Mouse (Mus musculus): ENCODE measurements at regions not wholly inside any gene's neighbourhood (a gene's known extent, or its start where the extent isn't known, plus 50 kb on each side); places are given as distances from the start of the nearest gene placed in this dataset.

DNA sequence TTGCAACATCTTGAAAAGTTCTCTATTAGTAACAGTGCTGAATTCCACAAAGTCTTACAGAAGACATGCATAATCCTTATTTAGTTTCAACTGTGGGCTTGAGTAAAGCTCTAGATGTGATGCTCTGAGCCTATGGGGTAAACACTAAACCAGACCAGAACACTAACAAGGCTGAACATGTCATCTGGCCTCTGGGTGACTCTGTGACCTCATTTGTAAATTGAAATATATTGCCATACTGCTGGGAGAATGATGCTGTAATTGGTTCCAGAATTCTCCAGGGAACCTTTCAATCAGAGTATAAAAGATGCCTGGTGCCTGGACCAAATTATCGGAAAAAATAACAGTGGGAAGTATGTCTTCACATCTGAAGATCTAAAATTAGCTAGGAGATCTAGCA lies 309.9 kb upstream of the Megf9 start:
- no peak for ATAC-seq (ENCODE audit: low FRiP score, low TSS enrichment)
- H3K9ac ChIP-seq (ENCODE audit: low read depth, low read length), result no peak overlapping the region
- no peak overlapping the region for H3K4me2 ChIP-seq (replicated peaks; ENCODE audit: low read depth, low read length)
- H3K27ac ChIP-seq (ENCODE audit: low read depth, low read length), result no peak overlapping the region
- no peaks in the 10 kb centered on the region for H3K9me3 ChIP-seq (ENCODE audit: control insufficient read depth, low read length)
- no peaks in the 10 kb centered on the region for H3K36me3 ChIP-seq (ENCODE audit: control insufficient read depth, insufficient read depth, low read length)
- H3K4me3 ChIP-seq (ENCODE audit: low read length), result no peak overlapping the region
- H3K4me1 ChIP-seq (ENCODE audit: control insufficient read depth, insufficient read depth, low read length), result no peaks in the 10 kb centered on the region
- H3K27me3 ChIP-seq (ENCODE audit: control insufficient read depth, insufficient read depth, low read length), result no peaks in the 10 kb centered on the region
- 59% methylated on average over 1 of the region's 1 CpGs for WGBS

GRCm38 (mm10) chr4:70810956-70811316 lies 276.1 kb upstream of the Megf9 start:
- WGBS, result 77% methylated on average over 2 of the region's 2 CpGs
- Histone ChIP-seq H3K4me3 (ENCODE audit: low read length) (no peak overlapping the region), H3K4me2 (replicated peaks; ENCODE audit: low read depth, low read length) (no peak overlapping the region), H3K4me1 (ENCODE audit: control insufficient read depth, insufficient read depth, low read length) (no peaks in the 10 kb centered on the region), H3K27ac (ENCODE audit: low read depth, low read length) (no peak overlapping the region), H3K9me3 (ENCODE audit: control insufficient read depth, low read length) (no peaks in the 10 kb centered on the region), H3K27me3 (ENCODE audit: control insufficient read depth, insufficient read depth, low read length) (no peaks in the 10 kb centered on the region), H3K36me3 (ENCODE audit: control insufficient read depth, insufficient read depth, low read length) (no peaks in the 10 kb centered on the region), H3K9ac (ENCODE audit: low read depth, low read length) (no peak overlapping the region)
- ATAC-seq (ENCODE audit: low FRiP score, low TSS enrichment), result no peak

GRCm38 (mm10) chr4:70810311-70810955 lies 275.6 kb upstream of the Megf9 start:
- Histone ChIP-seq H3K4me1 (ENCODE audit: control insufficient read depth, insufficient read depth, low read length) (no peaks in the 10 kb centered on the region), H3K9me3 (ENCODE audit: control insufficient read depth, low read length) (no peaks in the 10 kb centered on the region), H3K36me3 (ENCODE audit: control insufficient read depth, insufficient read depth, low read length) (no peaks in the 10 kb centered on the region), H3K4me3 (ENCODE audit: low read length) (no peak overlapping the region), H3K4me2 (replicated peaks; ENCODE audit: low read depth, low read length) (no peak overlapping the region), H3K27me3 (ENCODE audit: control insufficient read depth, insufficient read depth, low read length) (no peaks in the 10 kb centered on the region), H3K9ac (ENCODE audit: low read depth, low read length) (no peak overlapping the region), H3K27ac (ENCODE audit: low read depth, low read length) (no peak overlapping the region)
- no peak for ATAC-seq (ENCODE audit: low FRiP score, low TSS enrichment)

DNA sequence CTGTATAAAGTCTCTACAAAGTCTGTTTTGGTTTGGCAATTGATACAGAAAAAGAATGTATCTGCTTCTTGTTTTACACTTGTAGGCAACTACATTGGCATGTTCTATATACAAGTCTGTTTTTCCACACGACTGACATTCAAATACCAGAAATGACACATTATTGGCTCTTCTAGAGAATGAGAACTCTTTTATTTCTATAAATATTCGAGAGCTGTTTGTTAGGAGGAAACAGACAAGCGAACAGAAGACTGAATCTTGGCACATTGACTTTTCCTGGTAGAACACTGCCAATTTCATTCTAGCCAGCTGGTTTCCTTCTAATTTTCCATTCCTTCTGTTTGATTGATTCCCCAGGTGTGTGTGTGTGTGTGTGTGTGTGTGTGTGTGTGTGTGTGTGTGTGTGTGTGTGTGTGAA lies 270.1 kb upstream of the Megf9 start:
- ATAC-seq (ENCODE audit: low FRiP score, low TSS enrichment), result no peak
- H3K27ac ChIP-seq (ENCODE audit: low read depth, low read length), result no peak overlapping the region
- H3K9ac ChIP-seq (ENCODE audit: low read depth, low read length), result no peak overlapping the region
- no peaks in the 10 kb centered on the region for H3K4me1 ChIP-seq (ENCODE audit: control insufficient read depth, insufficient read depth, low read length)
- H3K27me3 ChIP-seq (ENCODE audit: control insufficient read depth, insufficient read depth, low read length), result no peaks in the 10 kb centered on the region
- H3K9me3 ChIP-seq (ENCODE audit: control insufficient read depth, low read length), result no peaks in the 10 kb centered on the region
- 84% methylated on average over 3 of the region's 3 CpGs for WGBS
- H3K36me3 ChIP-seq (ENCODE audit: control insufficient read depth, insufficient read depth, low read length), result no peaks in the 10 kb centered on the region
- H3K4me3 ChIP-seq (ENCODE audit: low read length), result no peak overlapping the region
- no peak overlapping the region for H3K4me2 ChIP-seq (replicated peaks; ENCODE audit: low read depth, low read length)

DNA sequence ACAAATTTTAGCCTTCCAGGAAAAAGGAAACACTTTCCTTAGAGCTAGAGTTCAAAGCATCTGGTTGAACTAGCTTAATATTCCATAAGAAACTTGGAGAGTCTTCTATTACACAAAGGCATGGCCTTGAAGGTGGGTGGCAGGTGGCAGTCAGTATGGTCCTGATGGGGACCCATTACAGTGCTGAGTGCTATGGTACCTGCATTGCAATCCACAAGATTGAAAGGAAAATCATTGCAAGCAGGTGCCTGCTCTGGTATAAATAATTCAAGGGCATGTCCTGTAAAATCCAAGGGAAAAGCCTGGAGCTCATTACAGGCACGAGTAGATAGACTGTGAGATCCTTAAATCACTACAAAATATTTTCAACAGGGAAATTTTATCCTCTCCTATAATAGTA lies 263.7 kb upstream of the Megf9 start:
- no peaks in the 10 kb centered on the region for H3K4me1 ChIP-seq (ENCODE audit: control insufficient read depth, insufficient read depth, low read length)
- no peaks in the 10 kb centered on the region for H3K27me3 ChIP-seq (ENCODE audit: control insufficient read depth, insufficient read depth, low read length)
- no peak overlapping the region for H3K9ac ChIP-seq (ENCODE audit: low read depth, low read length)
- H3K9me3 ChIP-seq (ENCODE audit: control insufficient read depth, low read length), result no peaks in the 10 kb centered on the region
- 29% methylated on average over 1 of the region's 1 CpGs for WGBS
- no peak overlapping the region for H3K4me3 ChIP-seq (ENCODE audit: low read length)
- no peak for ATAC-seq (ENCODE audit: low FRiP score, low TSS enrichment)
- H3K4me2 ChIP-seq (replicated peaks; ENCODE audit: low read depth, low read length), result no peak overlapping the region
- H3K27ac ChIP-seq (ENCODE audit: low read depth, low read length), result no peak overlapping the region
- no peaks in the 10 kb centered on the region for H3K36me3 ChIP-seq (ENCODE audit: control insufficient read depth, insufficient read depth, low read length)

- Histone ChIP-seq H3K9me3 (ENCODE audit: control insufficient read depth, low read length) (no peaks in the 10 kb centered on the region), H3K4me1 (ENCODE audit: control insufficient read depth, insufficient read depth, low read length) (no peaks in the 10 kb centered on the region), H3K4me2 (replicated peaks; ENCODE audit: low read depth, low read length) (no peak overlapping the region), H3K4me3 (ENCODE audit: low read length) (no peak overlapping the region), H3K9ac (ENCODE audit: low read depth, low read length) (no peak overlapping the region), H3K27me3 (ENCODE audit: control insufficient read depth, insufficient read depth, low read length) (no peaks in the 10 kb centered on the region), H3K27ac (ENCODE audit: low read depth, low read length) (no peak overlapping the region), H3K36me3 (ENCODE audit: control insufficient read depth, insufficient read depth, low read length) (no peaks in the 10 kb centered on the region)
- 57% methylated on average over 3 of the region's 3 CpGs for WGBS
- ATAC-seq (ENCODE audit: low FRiP score, low TSS enrichment), result no peak
Observed at GRCm38 (mm10) chr4:70797935-70798334, 263.1 kb upstream of the Megf9 start.

GRCm38 (mm10) chr4:70783487-70783886 lies 248.7 kb upstream of the Megf9 start:
- no peak overlapping the region for H3K9ac ChIP-seq (ENCODE audit: low read depth, low read length)
- H3K9me3 ChIP-seq (ENCODE audit: control insufficient read depth, low read length), result no peaks in the 10 kb centered on the region
- no peak for ATAC-seq (ENCODE audit: low FRiP score, low TSS enrichment)
- H3K4me3 ChIP-seq (ENCODE audit: low read length), result no peak overlapping the region
- no peaks in the 10 kb centered on the region for H3K4me1 ChIP-seq (ENCODE audit: control insufficient read depth, insufficient read depth, low read length)
- WGBS, result 49% methylated on average over 2 of the region's 2 CpGs
- H3K36me3 ChIP-seq (ENCODE audit: control insufficient read depth, insufficient read depth, low read length), result no peaks in the 10 kb centered on the region
- H3K27me3 ChIP-seq (ENCODE audit: control insufficient read depth, insufficient read depth, low read length), result no peaks in the 10 kb centered on the region
- H3K27ac ChIP-seq (ENCODE audit: low read depth, low read length), result no peak overlapping the region
- no peak overlapping the region for H3K4me2 ChIP-seq (replicated peaks; ENCODE audit: low read depth, low read length)

DNA sequence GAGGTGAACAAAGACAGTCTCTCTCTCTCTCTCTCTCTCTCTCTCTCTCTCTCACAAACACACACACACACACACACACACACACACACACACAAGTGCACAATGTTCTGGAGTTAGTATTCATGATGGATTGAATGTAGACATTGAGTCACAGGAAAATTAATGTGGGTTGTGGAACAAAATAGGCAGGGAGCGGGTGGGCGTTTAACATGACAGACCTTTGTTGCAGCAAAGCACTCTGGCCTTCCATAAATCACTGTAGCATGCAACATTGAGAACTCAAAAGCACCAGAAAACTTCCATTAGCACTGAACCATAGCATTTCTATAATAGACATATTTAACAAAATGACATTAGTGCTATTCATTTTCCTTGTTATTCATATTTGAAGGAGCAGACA lies 246.8 kb upstream of the Megf9 start:
- no peak overlapping the region for H3K4me2 ChIP-seq (replicated peaks; ENCODE audit: low read depth, low read length)
- H3K27me3 ChIP-seq (ENCODE audit: control insufficient read depth, insufficient read depth, low read length), result no peaks in the 10 kb centered on the region
- no peak for ATAC-seq (ENCODE audit: low FRiP score, low TSS enrichment)
- H3K9ac ChIP-seq (ENCODE audit: low read depth, low read length), result no peak overlapping the region
- H3K9me3 ChIP-seq (ENCODE audit: control insufficient read depth, low read length), result no peaks in the 10 kb centered on the region
- H3K4me1 ChIP-seq (ENCODE audit: control insufficient read depth, insufficient read depth, low read length), result no peaks in the 10 kb centered on the region
- H3K27ac ChIP-seq (ENCODE audit: low read depth, low read length), result no peak overlapping the region
- WGBS, result 23% methylated on average over 2 of the region's 2 CpGs
- H3K4me3 ChIP-seq (ENCODE audit: low read length), result no peak overlapping the region
- no peaks in the 10 kb centered on the region for H3K36me3 ChIP-seq (ENCODE audit: control insufficient read depth, insufficient read depth, low read length)

GRCm38 (mm10) chr4:70776273-70776672 lies 241.5 kb upstream of the Megf9 start:
- H3K27ac ChIP-seq (ENCODE audit: low read depth, low read length), result no peak overlapping the region
- no peak overlapping the region for H3K4me3 ChIP-seq (ENCODE audit: low read length)
- no peak overlapping the region for H3K4me2 ChIP-seq (replicated peaks; ENCODE audit: low read depth, low read length)
- no peaks in the 10 kb centered on the region for H3K4me1 ChIP-seq (ENCODE audit: control insufficient read depth, insufficient read depth, low read length)
- WGBS, result 49% methylated on average over 1 of the region's 1 CpGs
- ATAC-seq (ENCODE audit: low FRiP score, low TSS enrichment), result no peak
- H3K9ac ChIP-seq (ENCODE audit: low read depth, low read length), result no peak overlapping the region
- no peaks in the 10 kb centered on the region for H3K36me3 ChIP-seq (ENCODE audit: control insufficient read depth, insufficient read depth, low read length)
- H3K27me3 ChIP-seq (ENCODE audit: control insufficient read depth, insufficient read depth, low read length), result no peaks in the 10 kb centered on the region
- no peaks in the 10 kb centered on the region for H3K9me3 ChIP-seq (ENCODE audit: control insufficient read depth, low read length)
